Mouse (Mus musculus): ENCODE results near the gene She. TPM values are rescaled to one million over a fixed set of nuclear protein-coding genes. Genes with fewer than 3 reads are reported as not detected.

Gene She
- total and polyA plus RNA-seq, 2 experiments from 2014 or later: 4.6 to 11.9 TPM

DNA sequence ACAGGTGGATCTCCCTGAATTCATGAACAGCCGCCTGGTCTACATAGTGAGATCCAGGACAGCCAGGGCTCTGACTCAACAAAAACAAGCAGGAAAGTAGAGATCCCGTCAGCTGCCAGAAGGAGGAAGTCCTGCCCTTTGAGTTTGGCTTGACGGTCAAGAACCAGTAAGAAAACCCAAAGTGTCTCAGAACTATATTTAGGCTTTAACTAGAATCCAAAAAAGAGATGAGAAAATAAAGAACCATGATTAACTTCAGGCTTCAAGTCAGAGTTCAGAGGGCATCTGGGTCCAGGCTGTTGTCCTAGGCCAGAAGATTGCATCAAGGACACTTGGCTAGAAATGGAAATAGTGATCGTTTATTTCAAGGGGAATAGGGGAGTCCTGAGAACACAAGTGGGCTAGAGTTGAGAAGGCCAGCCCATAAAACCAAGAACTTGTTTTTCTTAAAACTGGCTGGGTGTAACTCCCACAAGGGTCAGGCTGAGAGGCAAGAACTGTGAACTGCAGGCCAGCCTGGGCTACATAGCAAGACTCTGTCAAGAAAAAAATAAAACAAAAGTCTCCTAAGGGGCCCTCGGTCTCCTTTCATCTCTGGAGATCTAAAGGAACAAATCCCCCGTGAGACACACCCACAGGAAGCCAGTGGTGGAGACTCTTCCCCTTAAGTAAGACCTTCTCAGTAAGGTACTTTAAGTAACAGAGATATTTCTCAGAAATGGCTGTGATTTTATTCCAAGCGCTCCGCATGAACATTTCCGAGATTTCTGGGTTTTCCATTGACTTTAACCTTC, 32.7 kb downstream of the She start:
- ATAC-seq (ENCODE audit: insufficient read depth, low read depth) (no peak), DNase-seq (ENCODE audit: low spot score) (no peak)
- H3K4me2 ChIP-seq (ENCODE audit: low read depth, low read length): no peak overlapping the region
- H3K4me1 ChIP-seq (ENCODE audit: control insufficient read depth, insufficient read depth): peaks cover 13% of the 10 kb centered on the region
- WGBS: 66% methylated on average over 9 of the region's 9 CpGs
- TF ChIP-seq CTCF (IDR thresholded peaks at IDR 0.05; ENCODE audit: low read depth) (0 out of 2 replicates have a peak, but pooled peaks have one; percentile 7), EP300 (IDR thresholded peaks at IDR 0.05; ENCODE audit: low read depth) (no peak)
- no peaks in the 10 kb centered on the region for H3K36me3 ChIP-seq (replicated peaks; ENCODE audit: control insufficient read depth, insufficient read depth, low read length)
- H3K27me3 ChIP-seq (ENCODE audit: control insufficient read depth, insufficient read depth, low read length): no peaks in the 10 kb centered on the region
- no peak overlapping the region for H3K9ac ChIP-seq (replicated peaks; ENCODE audit: low read depth, low read length)
- H3K9me3 ChIP-seq (replicated peaks; ENCODE audit: control insufficient read depth, low read length): no peaks in the 10 kb centered on the region
- H3K4me3 ChIP-seq (ENCODE audit: low read depth, low read length): no peak overlapping the region
- H3K27ac ChIP-seq (ENCODE audit: low read depth): no peak overlapping the region

DNA sequence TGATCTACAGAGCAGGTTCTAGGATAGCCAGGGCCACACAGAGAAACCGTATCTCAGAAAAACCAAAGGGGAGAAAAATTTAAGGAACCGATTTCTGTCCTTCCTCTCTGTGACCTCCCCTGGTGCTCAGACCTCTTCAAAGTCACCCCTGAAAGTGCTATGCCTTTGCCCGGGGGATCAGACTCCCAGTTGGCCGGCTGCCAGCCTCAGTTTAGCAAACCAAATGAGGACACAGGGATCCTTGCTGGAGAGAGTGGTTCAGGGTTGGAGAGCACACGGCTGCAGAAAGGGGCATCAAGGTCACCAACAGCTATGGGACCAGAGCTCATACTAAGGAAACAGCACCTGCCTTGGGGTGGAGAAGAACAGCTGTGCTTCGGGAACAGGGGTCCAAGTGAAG, 33.9 kb downstream of the She start:
- H3K4me1 ChIP-seq (ENCODE audit: control insufficient read depth, insufficient read depth): peaks cover 14% of the 10 kb centered on the region

DNA sequence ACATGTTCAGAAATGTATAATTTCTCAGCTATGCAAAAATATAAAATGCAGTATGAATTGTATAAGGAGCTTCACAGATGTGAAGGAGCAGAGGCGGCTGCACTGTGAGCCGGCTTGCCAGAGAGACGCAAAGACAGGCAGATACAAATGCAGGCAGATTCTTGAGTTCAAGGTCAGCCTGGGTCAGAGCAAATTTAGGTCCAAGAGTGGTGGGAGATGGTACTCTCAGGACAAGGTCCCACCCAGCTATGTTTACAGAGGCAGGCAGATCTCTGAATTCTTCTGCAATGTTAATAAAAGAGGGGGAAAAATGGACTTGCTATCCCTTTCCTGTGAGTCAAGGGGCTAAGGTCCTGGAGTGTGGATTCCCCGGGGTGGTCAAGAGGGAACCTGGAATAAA, 34.6 kb downstream of the She start:
- Histone ChIP-seq H3K27me3 (ENCODE audit: control insufficient read depth, insufficient read depth, low read length) (no peaks in the 10 kb centered on the region), H3K4me2 (ENCODE audit: low read depth, low read length) (no peak overlapping the region), H3K27ac (ENCODE audit: low read depth) (no peak overlapping the region), H3K36me3 (replicated peaks; ENCODE audit: control insufficient read depth, insufficient read depth, low read length) (no peaks in the 10 kb centered on the region), H3K9ac (replicated peaks; ENCODE audit: low read depth, low read length) (no peak overlapping the region), H3K9me3 (replicated peaks; ENCODE audit: control insufficient read depth, low read length) (no peaks in the 10 kb centered on the region), H3K4me1 (ENCODE audit: control insufficient read depth, insufficient read depth) (peaks cover 14% of the 10 kb centered on the region), H3K4me3 (ENCODE audit: low read depth, low read length) (no peak overlapping the region)
- TF ChIP-seq EP300 (IDR thresholded peaks at IDR 0.05; ENCODE audit: low read depth) (no peak), CTCF (IDR thresholded peaks at IDR 0.05; ENCODE audit: low read depth) (no peak)
- WGBS: 69% methylated on average over 4 of the region's 4 CpGs
- DNase-seq (ENCODE audit: low spot score): no peak
- no peak for ATAC-seq (ENCODE audit: insufficient read depth, low read depth)

More for the DNA sequence above, 33.9 kb downstream of the She start:
- H3K4me2 ChIP-seq (ENCODE audit: low read depth, low read length): no peak overlapping the region
- no peak overlapping the region for H3K9ac ChIP-seq (replicated peaks; ENCODE audit: low read depth, low read length)
- DNase-seq (ENCODE audit: low spot score) (no peak), ATAC-seq (ENCODE audit: insufficient read depth, low read depth) (no peak)
- no peak overlapping the region for H3K4me3 ChIP-seq (ENCODE audit: low read depth, low read length)
- WGBS: 48% methylated on average over 6 of the region's 6 CpGs
- H3K9me3 ChIP-seq (replicated peaks; ENCODE audit: control insufficient read depth, low read length): no peaks in the 10 kb centered on the region
- TF ChIP-seq CTCF (IDR thresholded peaks at IDR 0.05; ENCODE audit: low read depth) (no peak), EP300 (IDR thresholded peaks at IDR 0.05; ENCODE audit: low read depth) (no peak)
- no peaks in the 10 kb centered on the region for H3K27me3 ChIP-seq (ENCODE audit: control insufficient read depth, insufficient read depth, low read length)
- no peak overlapping the region for H3K27ac ChIP-seq (ENCODE audit: low read depth)
- H3K36me3 ChIP-seq (replicated peaks; ENCODE audit: control insufficient read depth, insufficient read depth, low read length): no peaks in the 10 kb centered on the region

DNA sequence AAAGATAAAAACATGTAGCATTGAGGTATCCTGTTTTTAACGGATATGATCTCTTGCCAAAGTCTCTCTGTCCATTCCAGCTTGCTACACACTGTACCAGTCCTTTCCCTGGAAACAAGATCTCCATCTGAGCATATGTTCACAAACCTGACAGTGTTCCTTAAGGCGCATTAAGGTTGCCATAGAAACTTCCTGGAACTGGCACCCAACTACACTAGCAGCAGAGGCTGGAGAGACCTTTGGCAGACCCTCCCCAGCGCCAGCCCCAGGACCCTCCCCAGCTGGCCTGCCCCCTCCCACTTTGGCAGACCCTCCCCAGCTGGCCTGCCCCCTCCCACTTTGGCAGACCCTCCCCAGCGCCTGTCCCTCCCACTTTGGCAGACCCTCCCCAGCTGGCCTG, 36.5 kb downstream of the She start:
- DNase-seq (ENCODE audit: low spot score) (no peak), ATAC-seq (ENCODE audit: insufficient read depth, low read depth) (no peak)
- Histone ChIP-seq H3K4me3 (ENCODE audit: low read depth, low read length) (no peak overlapping the region), H3K9ac (replicated peaks; ENCODE audit: low read depth, low read length) (no peak overlapping the region), H3K4me2 (ENCODE audit: low read depth, low read length) (no peak overlapping the region), H3K36me3 (replicated peaks; ENCODE audit: control insufficient read depth, insufficient read depth, low read length) (no peaks in the 10 kb centered on the region), H3K27me3 (ENCODE audit: control insufficient read depth, insufficient read depth, low read length) (no peaks in the 10 kb centered on the region), H3K9me3 (replicated peaks; ENCODE audit: control insufficient read depth, low read length) (no peaks in the 10 kb centered on the region), H3K4me1 (ENCODE audit: control insufficient read depth, insufficient read depth) (peaks cover 14% of the 10 kb centered on the region), H3K27ac (ENCODE audit: low read depth) (no peak overlapping the region)
- TF ChIP-seq CTCF (IDR thresholded peaks at IDR 0.05; ENCODE audit: low read depth): no peak
- no peak for TF ChIP-seq EP300 (IDR thresholded peaks at IDR 0.05; ENCODE audit: low read depth)
- WGBS: 54% methylated on average over 3 of the region's 4 CpGs

DNA sequence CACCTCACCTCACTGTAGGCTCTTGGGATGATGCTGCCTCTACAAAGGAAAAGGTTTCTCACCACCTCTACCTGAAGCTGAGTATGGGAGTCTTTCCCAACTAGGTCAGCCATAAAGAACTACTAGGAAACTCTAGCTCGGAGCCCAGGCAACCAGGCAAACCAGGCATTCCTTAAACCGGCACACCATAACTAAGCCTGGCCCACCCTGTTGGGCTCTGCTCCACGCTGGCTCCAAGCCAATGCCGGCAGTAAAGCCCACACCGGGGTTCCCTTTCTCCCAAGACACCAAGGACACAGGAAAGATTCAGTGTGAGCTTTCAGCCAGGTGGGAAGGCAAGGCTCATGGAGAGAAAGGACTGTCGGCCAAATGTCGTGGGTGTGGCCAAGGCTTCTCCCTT, 37.2 kb downstream of the She start:
- no peaks in the 10 kb centered on the region for H3K36me3 ChIP-seq (replicated peaks; ENCODE audit: control insufficient read depth, insufficient read depth, low read length)
- no peak overlapping the region for H3K9ac ChIP-seq (replicated peaks; ENCODE audit: low read depth, low read length)
- 0 out of 2 replicates have a peak overlapping the region, but pooled peaks have one; percentile 6 for H3K4me2 ChIP-seq (ENCODE audit: low read depth, low read length)
- TF ChIP-seq EP300 (IDR thresholded peaks at IDR 0.05; ENCODE audit: low read depth) (no peak), CTCF (IDR thresholded peaks at IDR 0.05; ENCODE audit: low read depth) (no peak)
- H3K4me3 ChIP-seq (ENCODE audit: low read depth, low read length): no peak overlapping the region
- no peak for DNase-seq (ENCODE audit: low spot score)
- peaks cover 14% of the 10 kb centered on the region for H3K4me1 ChIP-seq (ENCODE audit: control insufficient read depth, insufficient read depth)
- peak; percentile 52; the same call in 1 of the 2 replicates for ATAC-seq (ENCODE audit: insufficient read depth, low read depth)
- H3K9me3 ChIP-seq (replicated peaks; ENCODE audit: control insufficient read depth, low read length): peaks cover 5% of the 10 kb centered on the region; the same call in 1 of the 2 replicates
- H3K27me3 ChIP-seq (ENCODE audit: control insufficient read depth, insufficient read depth, low read length): no peaks in the 10 kb centered on the region
- no peak overlapping the region for H3K27ac ChIP-seq (ENCODE audit: low read depth)
- WGBS: 6% methylated on average over 7 of the region's 7 CpGs

Measured in heart, postnatal 0 days (tissue).